Mouse (Mus musculus) megakaryocyte, embryonic 14.5 days (primary cell): ENCODE results near the gene Tgif1.

Experiments
- FLI1 ChIP-seq: IDR thresholded peaks from 2 replicates; pipeline ENCODE4 v1.6.1; 2012; ENCODE audit warnings: low read length, inconsistent platforms, mixed read lengths
- GATA1 ChIP-seq: IDR thresholded peaks from 3 replicates; pipeline ENCODE4 v1.6.1; 2012; ENCODE audit warnings: mixed read lengths, low read length, inconsistent platforms, borderline replicate concordance

DNA sequence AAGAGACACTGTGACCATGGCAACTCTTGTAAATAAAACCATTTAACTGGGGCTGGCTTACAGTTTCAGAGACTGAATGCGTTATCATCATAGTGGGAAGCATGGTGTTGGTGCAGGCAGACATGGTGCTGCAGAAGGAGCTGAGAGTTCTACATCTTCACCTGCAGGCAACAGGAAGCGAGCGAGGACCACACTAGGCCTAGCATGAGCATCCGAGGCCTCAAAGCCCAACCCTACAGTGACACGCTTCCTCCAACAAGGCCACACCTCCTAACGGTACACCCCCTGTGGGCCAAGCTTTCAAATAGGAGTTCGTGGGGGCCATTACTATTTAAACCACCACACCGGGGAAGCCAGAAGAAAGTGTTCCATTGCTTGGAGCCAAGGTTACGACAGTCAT, 34.5 kb upstream of the Tgif1 start:
- no peak for TF ChIP-seq GATA1
- no peak for TF ChIP-seq FLI1
